Mouse (Mus musculus) thymus, adult 2 months (tissue): ENCODE results near the gene Cnih3.

Experiments used
- CTCF ChIP-seq: fragments of 200-500 bp; IDR thresholded peaks from 2 replicates; pipeline ENCODE4 v1.5.1; 2012; ENCODE audit warnings: mild to moderate bottlenecking, control low read depth, low read length, moderate library complexity, borderline replicate concordance; ENCODE audit not compliant: control insufficient read depth, poor library complexity, insufficient read depth; ENCODE audit errors: extremely low read depth
- POLR2A ChIP-seq: fragments of 200-500 bp; IDR thresholded peaks from 2 replicates; pipeline ENCODE4 v1.6.1; 2012; ENCODE audit warnings: mild to moderate bottlenecking, low read length, control low read depth, moderate library complexity; ENCODE audit not compliant: control insufficient read depth, poor library complexity, insufficient read depth; ENCODE audit errors: extremely low read depth

DNA sequence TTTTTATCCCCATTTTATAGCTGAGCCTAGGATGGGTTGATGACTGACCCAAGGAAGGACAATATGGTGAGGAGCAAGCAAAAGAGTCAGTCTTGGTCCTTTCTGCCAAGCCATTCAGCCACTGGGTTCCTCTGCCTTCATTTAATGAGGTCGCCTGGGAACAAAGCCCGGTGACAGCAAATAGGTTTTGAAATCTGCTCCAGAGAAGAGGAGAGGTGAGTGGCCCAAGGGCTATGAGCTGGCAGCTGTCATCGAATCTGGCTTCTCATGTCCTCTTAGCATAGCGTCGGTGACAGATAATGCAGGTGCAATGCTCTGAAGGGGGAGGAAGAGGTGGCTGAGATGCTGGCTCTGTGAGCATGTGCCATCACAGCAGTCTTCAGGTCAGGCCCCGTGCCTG is 100.7 kb downstream of the Cnih3 start:
- TF ChIP-seq CTCF (no peak), POLR2A (no peak)
